Mouse (Mus musculus): ENCODE measurements around the gene Pipox.

Pipox gene

DNA sequence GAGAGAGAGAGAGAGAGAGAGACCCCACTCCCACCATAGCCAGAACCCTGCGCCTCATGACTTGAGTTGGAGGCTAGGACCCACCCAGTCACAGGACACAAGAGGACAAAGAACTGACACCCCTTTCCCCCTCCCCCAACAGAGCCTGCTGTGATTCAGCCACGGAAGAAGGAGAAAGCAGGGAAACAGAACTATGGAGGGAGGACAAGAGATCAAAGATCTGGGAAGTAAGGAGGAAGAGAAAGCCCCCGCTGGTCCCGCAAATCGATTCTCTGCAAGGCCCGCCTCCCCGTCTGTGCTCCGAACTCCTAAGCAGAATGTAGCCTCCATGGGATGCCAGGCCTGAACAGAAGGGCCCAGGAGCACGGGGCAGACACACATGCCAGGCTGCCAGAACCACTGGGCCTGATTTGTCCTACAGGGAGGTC is 12.9 kb upstream of the Pipox start:
- no peak for DNase-seq

- DNase-seq, result no peak
These were observed 12.3 kb upstream of the Pipox start for GRCm38 (mm10) chr11:77906097-77906687.

GRCm38 (mm10) chr11:77904707-77905106 is 10.8 kb upstream of the Pipox start:
- DNase-seq, result no peak

DNA sequence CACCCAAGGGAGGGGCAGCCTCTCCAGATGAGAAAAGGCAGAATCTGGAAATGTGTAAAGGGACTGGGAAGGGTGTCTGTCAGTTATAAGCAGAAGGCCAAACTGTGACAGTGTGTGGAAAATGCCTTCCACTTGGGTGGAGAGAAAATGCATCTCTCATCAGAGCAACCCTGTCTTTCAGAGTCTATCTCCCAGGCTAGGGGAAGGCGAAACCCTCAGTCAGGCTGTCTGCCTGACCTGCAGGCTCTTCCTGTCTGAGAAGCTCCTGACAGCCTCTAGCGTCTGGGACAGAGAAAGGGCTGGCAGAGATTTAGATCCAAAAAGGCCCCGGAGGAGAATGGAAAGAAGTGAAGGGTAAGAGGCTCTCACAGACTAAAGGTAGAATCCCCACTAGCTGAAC is 9.9 kb upstream of the Pipox start:
- no peak for DNase-seq

DNA sequence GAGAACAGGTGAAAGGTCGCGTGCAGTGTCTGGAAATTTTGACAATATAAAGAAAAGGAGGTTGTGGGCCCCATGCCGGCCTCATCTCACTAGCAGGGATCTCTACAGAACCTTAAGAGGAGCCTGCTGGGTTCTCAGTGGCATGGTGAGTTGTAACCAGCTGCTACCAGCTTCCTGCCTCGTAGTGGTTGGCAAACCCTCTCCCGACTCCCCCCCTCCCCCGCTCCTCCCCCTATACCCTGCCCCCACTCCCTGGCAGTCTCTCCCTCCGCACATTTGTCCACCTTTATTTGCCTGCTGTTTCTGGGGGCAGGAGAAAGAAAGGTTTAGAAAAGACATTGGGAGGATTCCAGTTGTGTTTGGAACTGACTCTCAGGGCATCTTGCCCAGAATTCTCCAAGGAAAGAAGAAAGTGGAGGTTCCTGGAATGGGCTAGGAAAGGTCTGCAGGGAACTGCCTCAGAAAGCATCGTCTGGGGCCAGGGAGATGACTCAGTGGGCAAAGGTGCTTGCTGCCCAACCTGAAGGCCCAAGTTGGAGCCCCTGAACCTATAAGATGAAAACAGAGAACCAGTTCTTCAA is 8.0 kb upstream of the Pipox start:
- DNase-seq, result no peak

- no peak for DNase-seq
These were observed 7.5 kb upstream of the Pipox start for GRCm38 (mm10) chr11:77901366-77901765.

DNA sequence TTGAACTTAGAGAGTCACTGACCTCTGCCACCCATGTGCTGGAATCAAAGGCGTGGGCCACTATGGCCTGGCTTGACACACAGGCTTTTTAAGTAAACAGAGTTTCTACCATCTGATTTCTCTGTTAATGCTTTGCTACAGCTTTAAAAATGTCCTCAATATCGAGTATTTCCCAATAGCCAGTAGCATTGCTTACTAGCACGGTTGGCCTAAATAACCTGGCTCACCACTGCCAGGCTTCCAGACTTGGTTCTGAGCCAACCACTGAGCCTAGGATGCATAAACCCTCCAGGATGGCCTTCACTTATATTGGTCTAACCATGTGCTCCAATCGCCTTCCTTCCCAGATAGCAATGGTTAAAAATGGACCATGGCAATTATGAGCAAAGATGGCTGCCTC is 6.8 kb upstream of the Pipox start:
- DNase-seq, result no peak

GRCm38 (mm10) chr11:77900187-77900586 is 6.3 kb upstream of the Pipox start:
- no peak for DNase-seq

- no peak for DNase-seq
These were observed 3.2 kb upstream of the Pipox start for GRCm38 (mm10) chr11:77896820-77897805.

GRCm38 (mm10) chr11:77896480-77896819 is 2.6 kb upstream of the Pipox start:
- DNase-seq, result no peak

DNA sequence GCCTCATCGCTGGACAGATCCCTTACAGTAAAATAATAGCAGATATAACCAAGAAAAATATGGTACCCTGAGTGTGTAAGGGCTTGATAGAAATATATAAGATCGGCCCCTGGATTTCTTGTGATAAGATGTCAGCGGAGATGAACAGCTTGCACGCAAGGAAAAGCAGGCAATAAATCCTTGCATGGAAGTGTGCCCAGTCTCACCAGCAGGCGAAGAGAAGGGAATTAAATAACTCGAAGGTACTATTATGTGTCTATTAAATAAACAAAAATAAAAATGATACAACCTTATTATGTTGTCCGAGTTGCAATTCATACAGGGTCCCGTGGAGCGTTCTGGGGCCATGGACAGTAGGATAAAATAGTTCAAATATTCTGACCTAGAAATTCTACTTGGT is 2.1 kb upstream of the Pipox start:
- no peak for DNase-seq

GRCm38 (mm10) chr11:77894967-77895366 is 1.1 kb upstream of the Pipox start:
- no peak for DNase-seq

- no peak for DNase-seq
These were observed 613 bp downstream of the Pipox start for GRCm38 (mm10) chr11:77893283-77893682.

DNA sequence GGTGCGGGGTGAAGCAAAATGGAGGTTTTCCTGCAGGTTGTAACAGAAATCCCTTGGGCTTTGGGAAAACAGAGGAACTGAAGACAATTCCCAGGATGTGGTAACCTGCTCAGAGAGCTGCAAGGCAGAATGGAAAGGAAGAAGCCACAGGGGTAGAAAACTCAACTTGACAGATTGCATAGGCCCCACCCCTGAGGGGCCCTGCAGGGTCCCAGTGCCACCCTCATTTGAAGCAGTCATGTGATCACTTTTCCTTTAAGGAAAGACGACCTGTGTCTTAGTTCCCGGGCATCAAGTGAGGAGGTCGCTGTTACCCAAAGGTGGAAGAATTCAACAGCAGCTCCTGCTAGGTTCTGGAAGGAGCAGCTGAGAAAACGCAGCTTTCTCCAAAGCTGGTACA is 1.0 kb downstream of the Pipox start:
- DNase-seq, result no peak

GRCm38 (mm10) chr11:77890648-77891258 is 3.1 kb downstream of the Pipox start:
- no peak for DNase-seq

- no peak for DNase-seq
These were observed 4.4 kb downstream of the Pipox start for GRCm38 (mm10) chr11:77889484-77889883.

GRCm38 (mm10) chr11:77888846-77889245 is 5.0 kb downstream of the Pipox start:
- no peak for DNase-seq

GRCm38 (mm10) chr11:77887373-77887960 is 6.4 kb downstream of the Pipox start:
- peak; percentile 15 for DNase-seq

DNA sequence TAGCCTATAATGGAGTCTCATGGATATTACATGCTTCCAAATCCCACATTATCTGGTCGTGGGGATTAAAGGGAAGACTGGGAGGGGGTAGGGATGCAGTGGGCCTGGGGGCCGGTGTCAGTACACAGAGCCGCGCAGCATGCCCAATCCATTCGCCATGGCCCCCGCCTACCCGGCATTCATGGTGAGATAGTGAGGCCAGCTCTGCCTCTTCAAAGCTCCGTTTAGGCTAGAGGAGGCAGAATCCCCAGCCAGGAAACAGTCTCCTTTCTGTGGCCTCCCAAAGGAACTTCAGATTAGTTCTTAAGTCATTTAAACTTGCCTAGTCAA is 8.7 kb downstream of the Pipox start:
- DNase-seq, result no peak

DNA sequence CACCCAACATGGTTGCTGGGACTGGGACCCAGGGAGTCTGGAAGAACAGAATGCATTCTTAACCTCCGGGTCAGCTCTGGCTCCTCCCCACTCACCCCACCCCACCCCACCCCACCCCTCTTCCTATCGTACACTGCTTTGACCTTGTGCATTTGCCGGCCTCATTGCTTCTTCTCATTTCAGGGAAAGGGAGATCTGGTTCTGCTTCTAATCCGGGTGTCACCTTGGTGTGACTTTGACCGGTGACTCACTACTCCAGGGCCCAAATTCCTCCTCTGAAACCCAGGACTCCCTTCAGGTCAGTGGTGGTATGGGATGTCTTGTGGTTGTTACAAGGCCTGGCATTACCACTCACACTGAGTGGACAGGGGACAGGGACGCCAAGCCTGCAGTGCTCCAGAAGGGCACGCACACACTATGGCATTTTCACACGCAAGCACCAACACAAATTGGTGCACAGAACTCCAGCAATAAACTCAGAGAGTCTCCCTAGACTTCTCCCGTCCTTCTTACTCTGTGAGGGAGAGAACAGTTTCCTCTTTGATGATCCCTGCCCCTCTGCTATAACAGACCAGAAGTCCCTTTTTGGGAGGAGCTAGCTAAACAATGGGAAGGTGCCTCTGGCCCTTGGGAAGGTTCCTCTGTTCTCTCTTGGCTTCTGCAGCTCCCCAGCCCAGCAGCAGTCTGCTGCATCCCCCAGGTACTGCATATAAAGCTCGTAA is 9.2 kb downstream of the Pipox start:
- no peak for DNase-seq

- no peak for DNase-seq
These were observed 17.1 kb downstream of the Pipox start for GRCm38 (mm10) chr11:77876760-77877148.

Measured in liver (tissue).